9 mouse cellular contexts compared by ENCODE assay signal in the genomic region with DNA sequence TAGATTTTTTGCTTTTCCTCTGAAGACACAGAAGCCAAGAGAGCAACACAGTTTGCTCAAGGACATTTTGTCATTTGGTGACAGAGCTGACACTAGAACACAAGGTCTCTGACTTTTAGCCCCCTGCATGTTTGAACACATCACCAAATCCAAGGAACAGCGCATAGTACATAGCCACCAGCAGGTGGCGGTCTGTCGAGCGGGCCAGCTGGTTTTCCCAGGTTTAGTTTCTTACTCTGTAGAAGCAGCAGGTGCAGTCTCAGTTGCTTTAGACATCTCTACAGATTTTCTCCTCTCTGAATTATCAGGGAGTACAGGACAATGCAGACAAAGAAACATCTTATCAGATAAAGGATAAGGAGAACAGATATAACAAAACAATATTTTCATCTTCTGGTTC. TPM values are rescaled to one million over a fixed set of nuclear protein-coding genes. Genes with fewer than 3 reads are reported as not detected.
DNase-seq lines count a peak whose midpoint lies in the region; ATAC-seq and TF ChIP-seq lines count a peak whose summit lies in the region.
"Had no signal": no experiment of that assay in that cellular context is flagged by ENCODE, and none has a peak within 500 bp of the region (broad histone marks: within the 10 kb centered on the region; RNA-seq: fewer than 3 reads in every experiment).

No protein-coding gene starts in this region.

- no peak overlapping the region for H3K4me2 ChIP-seq in heart, embryonic 12.5 days
- no peak overlapping the region for H3K4me2 ChIP-seq in hindbrain, embryonic 16.5 days (ENCODE audit: low read length)
- no peak overlapping the region for H3K4me2 ChIP-seq in midbrain, postnatal 0 days (ENCODE audit: low read depth, low read length, poor library complexity, severe bottlenecking)
- no peak overlapping the region for H3K4me2 ChIP-seq in stomach, postnatal 0 days (replicated peaks; ENCODE audit: low read depth)
- H3K4me2 ChIP-seq: embryonic facial prominence, embryonic 13.5 days had no signal

- TF ChIP-seq EP300 in stomach, postnatal 0 days (optimal IDR thresholded peaks at IDR 0.05): no peak

- peak; percentile 16 for DNase-seq in heart, adult 8-10 months (ENCODE audit: low spot score)
- DNase-seq in WW6 (ENCODE audit: low read depth, low spot score): peak; percentile 20
- DNase-seq in cerebellum, postnatal 14 days: peak; percentile 79 to 82
- peak; percentile 42 to 52 for DNase-seq in layer of hippocampus, postnatal 36 days
- DNase-seq in midbrain, postnatal 0 days (ENCODE audit: low spot score): peak; percentile 79
- DNase-seq in stomach, postnatal 0 days (ENCODE audit: low spot score): peak; percentile 59

- H3K4me3 ChIP-seq in heart, embryonic 12.5 days: no peak overlapping the region
- H3K4me3 ChIP-seq in hindbrain, embryonic 16.5 days (ENCODE audit: low read length): no peak overlapping the region
- no peak overlapping the region for H3K4me3 ChIP-seq in midbrain, postnatal 0 days (ENCODE audit: low read depth, low read length)
- no peak overlapping the region for H3K4me3 ChIP-seq in stomach, postnatal 0 days (ENCODE audit: low read depth, low read length)
- H3K4me3 ChIP-seq: embryonic facial prominence, embryonic 13.5 days had no signal

- H3K9me3 ChIP-seq in heart, embryonic 12.5 days (replicated peaks): no peaks in the 10 kb centered on the region
- no peaks in the 10 kb centered on the region for H3K9me3 ChIP-seq in hindbrain, embryonic 16.5 days (ENCODE audit: control insufficient read depth, low read length)
- H3K9me3 ChIP-seq in midbrain, postnatal 0 days (ENCODE audit: low read length): no peaks in the 10 kb centered on the region
- H3K9me3 ChIP-seq in stomach, postnatal 0 days (ENCODE audit: control insufficient read depth, low read length): no peaks in the 10 kb centered on the region
- H3K9me3 ChIP-seq: embryonic facial prominence, embryonic 13.5 days had no signal

- H3K36me3 ChIP-seq in heart, embryonic 12.5 days: no peaks in the 10 kb centered on the region
- H3K36me3 ChIP-seq in hindbrain, embryonic 16.5 days (ENCODE audit: control insufficient read depth, insufficient read depth, low read length): no peaks in the 10 kb centered on the region
- no peaks in the 10 kb centered on the region for H3K36me3 ChIP-seq in midbrain, postnatal 0 days (ENCODE audit: insufficient read depth, low read length)
- no peaks in the 10 kb centered on the region for H3K36me3 ChIP-seq in stomach, postnatal 0 days (ENCODE audit: control insufficient read depth, insufficient read depth, low read length)
- H3K36me3 ChIP-seq: embryonic facial prominence, embryonic 13.5 days had no signal

- no peak overlapping the region for H3K9ac ChIP-seq in heart, embryonic 12.5 days
- no peak overlapping the region for H3K9ac ChIP-seq in hindbrain, embryonic 16.5 days (ENCODE audit: low read depth, low read length)
- H3K9ac ChIP-seq in midbrain, postnatal 0 days (replicated peaks; ENCODE audit: low read length, poor library complexity, severe bottlenecking): no peak overlapping the region
- no peak overlapping the region for H3K9ac ChIP-seq in stomach, postnatal 0 days (ENCODE audit: low read length)
- H3K9ac ChIP-seq: embryonic facial prominence, embryonic 13.5 days had no signal

- TF ChIP-seq CTCF in midbrain, postnatal 0 days (IDR thresholded peaks at IDR 0.05): peak; percentile 93
- TF ChIP-seq CTCF in stomach, postnatal 0 days (IDR thresholded peaks at IDR 0.05; ENCODE audit: low read depth): peak; percentile 92

- no peak for ATAC-seq in heart, embryonic 12.5 days (ENCODE audit: insufficient number of reproducible peaks, low FRiP score)
- ATAC-seq in hindbrain, embryonic 16.5 days: peak; percentile 42; the same call in 1 of the 2 replicates
- no peak for ATAC-seq in midbrain, postnatal 0 days (ENCODE audit: low FRiP score)
- peak; percentile 51; the same call in 1 of the 2 replicates for ATAC-seq in stomach, postnatal 0 days (ENCODE audit: low FRiP score, low TSS enrichment)

- WGBS in heart, embryonic 12.5 days: 5% methylated on average over 4 of the region's 4 CpGs
- WGBS in hindbrain, embryonic 16.5 days: 0% methylated on average over 4 of the region's 4 CpGs
- 4% methylated on average over 4 of the region's 4 CpGs for WGBS in midbrain, postnatal 0 days
- 1% methylated on average over 4 of the region's 4 CpGs for WGBS in stomach, postnatal 0 days

- 0 out of 2 replicates have a peak, but pooled peaks cover 5% of the 10 kb centered on the region for H3K27me3 ChIP-seq in heart, embryonic 12.5 days (replicated peaks)
- H3K27me3 ChIP-seq in hindbrain, embryonic 16.5 days (replicated peaks; ENCODE audit: control insufficient read depth, insufficient read depth, low read length): no peaks in the 10 kb centered on the region
- no peaks in the 10 kb centered on the region for H3K27me3 ChIP-seq in midbrain, postnatal 0 days (ENCODE audit: insufficient read depth, low read length)
- H3K27me3 ChIP-seq in stomach, postnatal 0 days (ENCODE audit: control insufficient read depth, insufficient read depth, low read length): no peaks in the 10 kb centered on the region
- H3K27me3 ChIP-seq: embryonic facial prominence, embryonic 13.5 days had no signal

- H3K27ac ChIP-seq in heart, embryonic 12.5 days (ENCODE audit: poor library complexity, severe bottlenecking): no peak overlapping the region
- H3K27ac ChIP-seq in hindbrain, embryonic 16.5 days (ENCODE audit: low read depth, low read length): no peak overlapping the region
- H3K27ac ChIP-seq in midbrain, postnatal 0 days (ENCODE audit: low read depth, low read length): no peak overlapping the region
- H3K27ac ChIP-seq in stomach, postnatal 0 days (replicated peaks): no peak overlapping the region
- H3K27ac ChIP-seq: embryonic facial prominence, embryonic 13.5 days had no signal

- peaks cover 7% of the 10 kb centered on the region for H3K4me1 ChIP-seq in heart, embryonic 12.5 days (replicated peaks)
- no peaks in the 10 kb centered on the region for H3K4me1 ChIP-seq in hindbrain, embryonic 16.5 days (ENCODE audit: control insufficient read depth, insufficient read depth, low read depth, low read length)
- no peaks in the 10 kb centered on the region for H3K4me1 ChIP-seq in midbrain, postnatal 0 days (ENCODE audit: insufficient read depth, low read length)
- no peaks in the 10 kb centered on the region for H3K4me1 ChIP-seq in stomach, postnatal 0 days (replicated peaks; ENCODE audit: control insufficient read depth, insufficient read depth)
- H3K4me1 ChIP-seq: embryonic facial prominence, embryonic 13.5 days had no signal

RNA-seq across cellular contexts. Expression of a gene that starts 23.7 kb away (rescaled TPM):
- 1 to 10 TPM; 3.8 to 4.6 (median 4.1) TPM for total RNA-seq in heart, adult 8-10 months (2022)
- polyA plus RNA-seq in heart, embryonic 12.5 days (2016; fragmentation: Nextera tagmentation; extraction: Ambion mirVana): 32.5 and 34.7 TPM in 2 replicates
- polyA plus RNA-seq in hindbrain, embryonic 16.5 days (2015; fragmentation: Nextera tagmentation; extraction: Ambion mirVana): 27.0 and 34.0 TPM in 2 replicates
- total RNA-seq in layer of hippocampus, postnatal 36 days (2021): 10 to 100 TPM; 13.1 to 18.6 TPM
- 26.8 and 50.6 TPM in 2 replicates for total RNA-seq in midbrain, postnatal 0 days (2014; rRNA removed)
- polyA plus RNA-seq in midbrain, postnatal 0 days (2015; fragmentation: Nextera tagmentation; extraction: Ambion mirVana): 15.6 and 16.0 TPM in 2 replicates
- 46.4 and 49.6 TPM in 2 replicates for polyA plus RNA-seq in stomach, postnatal 0 days (2015; fragmentation: Nextera tagmentation; extraction: Ambion mirVana)

RNA-seq across cellular contexts. Expression of a gene that starts 33.8 kb away (rescaled TPM):
- 10 to 100 TPM; 29.9 to 38.4 (median 31.2) TPM for total RNA-seq in heart, adult 8-10 months (2022)
- polyA plus RNA-seq in heart, embryonic 12.5 days (2016; fragmentation: Nextera tagmentation; extraction: Ambion mirVana): 0.18 and 0.24 TPM in 2 replicates
- 0.12 and 0.41 TPM in 2 replicates for polyA plus RNA-seq in hindbrain, embryonic 16.5 days (2015; fragmentation: Nextera tagmentation; extraction: Ambion mirVana)
- 1 to 10 TPM in 1 of 2 experiments, under 1 TPM in 1; 0.70 to 1.8 TPM for total RNA-seq in layer of hippocampus, postnatal 36 days (2021)
- total RNA-seq in midbrain, postnatal 0 days (2014; rRNA removed): 0.47 and 0.55 TPM in 2 replicates
- 0.23 and 0.58 TPM in 2 replicates for polyA plus RNA-seq in midbrain, postnatal 0 days (2015; fragmentation: Nextera tagmentation; extraction: Ambion mirVana)
- polyA plus RNA-seq in stomach, postnatal 0 days (2015; fragmentation: Nextera tagmentation; extraction: Ambion mirVana): 0.21 and 0.28 TPM in 2 replicates

RNA-seq across cellular contexts. Expression of a gene that starts 34.0 kb away (rescaled TPM):
- 10 to 100 TPM; 19.8 to 24.0 (median 22.2) TPM for total RNA-seq in heart, adult 8-10 months (2022)
- 81.3 and 85.9 TPM in 2 replicates for polyA plus RNA-seq in heart, embryonic 12.5 days (2016; fragmentation: Nextera tagmentation; extraction: Ambion mirVana)
- polyA plus RNA-seq in hindbrain, embryonic 16.5 days (2015; fragmentation: Nextera tagmentation; extraction: Ambion mirVana): 64.7 and 66.7 TPM in 2 replicates
- total RNA-seq in layer of hippocampus, postnatal 36 days (2021): 10 to 100 TPM; 48.3 to 53.7 TPM
- total RNA-seq in midbrain, postnatal 0 days (2014; rRNA removed): 45.1 and 47.2 TPM in 2 replicates
- 42.7 and 45.8 TPM in 2 replicates for polyA plus RNA-seq in midbrain, postnatal 0 days (2015; fragmentation: Nextera tagmentation; extraction: Ambion mirVana)
- 44.1 and 46.8 TPM in 2 replicates for polyA plus RNA-seq in stomach, postnatal 0 days (2015; fragmentation: Nextera tagmentation; extraction: Ambion mirVana)

RNA-seq across cellular contexts. Expression of a gene that starts 34.0 kb away (rescaled TPM):
- 1 to 10 TPM in 3 of 4 experiments, under 1 TPM in 1; 0.98 to 1.4 (median 1.2) TPM for total RNA-seq in heart, adult 8-10 months (2022)
- 6.4 and 7.3 TPM in 2 replicates for polyA plus RNA-seq in heart, embryonic 12.5 days (2016; fragmentation: Nextera tagmentation; extraction: Ambion mirVana)
- polyA plus RNA-seq in hindbrain, embryonic 16.5 days (2015; fragmentation: Nextera tagmentation; extraction: Ambion mirVana): 5.8 and 8.2 TPM in 2 replicates
- 1 to 10 TPM; 4.9 to 5.5 TPM for total RNA-seq in layer of hippocampus, postnatal 36 days (2021)
- total RNA-seq in midbrain, postnatal 0 days (2014; rRNA removed): 10.6 TPM in 2 replicates
- polyA plus RNA-seq in midbrain, postnatal 0 days (2015; fragmentation: Nextera tagmentation; extraction: Ambion mirVana): 4.8 and 5.2 TPM in 2 replicates
- polyA plus RNA-seq in stomach, postnatal 0 days (2015; fragmentation: Nextera tagmentation; extraction: Ambion mirVana): 0.97 and 1.1 TPM in 2 replicates

Comparison
In these comparisons a context has a peak if more than half of its experiments do, and no peak if none do; other contexts are left out.
1. DNase-seq: peak in every context shown above with its lines; median percentile 80 in cerebellum, postnatal 14 days; 79 in midbrain, postnatal 0 days; 59 in stomach, postnatal 0 days; 47 in layer of hippocampus, postnatal 36 days; 20 in WW6; 16 in heart, adult 8-10 months.
2. ATAC-seq: peak in hindbrain, embryonic 16.5 days (single experiment) and stomach, postnatal 0 days (single experiment); none in heart, embryonic 12.5 days (single experiment) and midbrain, postnatal 0 days (single experiment).